Mouse (Mus musculus): Measurements from ENCODE around the gene Grik2.
"Not testable (repeated sequence)": the region's sequence is repeated elsewhere in the genome, so short reads cannot be mapped to it uniquely, and the experiment has no call there.

The Grik2 gene

GRCm38 (mm10) chr10:49647116-49647515, 141.4 kb downstream of the Grik2 start:
- no peak for DNase-seq

- no peak for DNase-seq
These were observed 148.7 kb downstream of the Grik2 start for GRCm38 (mm10) chr10:49639901-49640300.

- DNase-seq: no peak
These were observed 164.6 kb downstream of the Grik2 start for GRCm38 (mm10) chr10:49623951-49624350.

GRCm38 (mm10) chr10:49597652-49598051, 190.9 kb downstream of the Grik2 start:
- DNase-seq: no peak

- no peak for DNase-seq
These were observed 215.1 kb downstream of the Grik2 start for GRCm38 (mm10) chr10:49573514-49573913.

GRCm38 (mm10) chr10:49559872-49560407, 228.6 kb downstream of the Grik2 start:
- DNase-seq: no peak

- DNase-seq: no peak
These were observed 246.3 kb downstream of the Grik2 start for GRCm38 (mm10) chr10:49542249-49542648.

GRCm38 (mm10) chr10:49519752-49520151, 268.8 kb downstream of the Grik2 start:
- DNase-seq: no peak

- DNase-seq: no peak
These were observed 287.9 kb downstream of the Grik2 start for GRCm38 (mm10) chr10:49500628-49501027.

- DNase-seq: no peak
These were observed 291.3 kb downstream of the Grik2 start for GRCm38 (mm10) chr10:49497302-49497701.

- no peak for DNase-seq
These were observed 307.1 kb downstream of the Grik2 start for GRCm38 (mm10) chr10:49481439-49481838.

GRCm38 (mm10) chr10:49480085-49480749, 308.3 kb downstream of the Grik2 start:
- DNase-seq: no peak

GRCm38 (mm10) chr10:49473613-49474012, 315.0 kb downstream of the Grik2 start:
- DNase-seq: no peak

- no peak for DNase-seq
These were observed 331.8 kb downstream of the Grik2 start for GRCm38 (mm10) chr10:49456791-49457190.

- no peak for DNase-seq
These were observed 335.0 kb downstream of the Grik2 start for GRCm38 (mm10) chr10:49453535-49453934.

- DNase-seq: no peak
These were observed 347.2 kb downstream of the Grik2 start for GRCm38 (mm10) chr10:49441369-49441768.

GRCm38 (mm10) chr10:49437057-49437456, 351.5 kb downstream of the Grik2 start:
- no peak for DNase-seq

- DNase-seq: no peak
These were observed 352.3 kb downstream of the Grik2 start for GRCm38 (mm10) chr10:49436301-49436700.

- DNase-seq: no peak
These were observed 355.7 kb downstream of the Grik2 start for GRCm38 (mm10) chr10:49432825-49433224.

GRCm38 (mm10) chr10:49417206-49417605, 371.4 kb downstream of the Grik2 start:
- not testable (repeated sequence) for DNase-seq

GRCm38 (mm10) chr10:49382996-49383395, 405.6 kb downstream of the Grik2 start:
- no peak for DNase-seq

- no peak for DNase-seq
These were observed 406.7 kb downstream of the Grik2 start for GRCm38 (mm10) chr10:49381852-49382251.

- no peak for DNase-seq
These were observed 420.0 kb downstream of the Grik2 start for GRCm38 (mm10) chr10:49368601-49369000.

GRCm38 (mm10) chr10:49365262-49365661, 423.3 kb downstream of the Grik2 start:
- DNase-seq: no peak

- no peak for DNase-seq
These were observed 466.2 kb downstream of the Grik2 start for GRCm38 (mm10) chr10:49322413-49322812.
